Mouse (Mus musculus) erythroblast, embryonic 14.5 days (primary cell): ENCODE measurements around the gene Krtap17-1.

Source experiments
- GATA1 ChIP-seq: IDR thresholded peaks from 2 replicates; pipeline ENCODE4 v1.6.1; 2012; ENCODE audit warnings: low read length, inconsistent platforms, mixed read lengths
- TAL1 ChIP-seq: IDR thresholded peaks from 3 replicates; pipeline ENCODE4 v1.6.1; 2012; ENCODE audit warnings: low read length, inconsistent platforms, mixed read lengths

- TF ChIP-seq GATA1 (no peak), TAL1 (no peak)
Measured at GRCm38 (mm10) chr11:99993620-99994383, at the start of gene Krtap17-1.
